Mouse (Mus musculus): ENCODE results near the gene Fry.

DNA sequence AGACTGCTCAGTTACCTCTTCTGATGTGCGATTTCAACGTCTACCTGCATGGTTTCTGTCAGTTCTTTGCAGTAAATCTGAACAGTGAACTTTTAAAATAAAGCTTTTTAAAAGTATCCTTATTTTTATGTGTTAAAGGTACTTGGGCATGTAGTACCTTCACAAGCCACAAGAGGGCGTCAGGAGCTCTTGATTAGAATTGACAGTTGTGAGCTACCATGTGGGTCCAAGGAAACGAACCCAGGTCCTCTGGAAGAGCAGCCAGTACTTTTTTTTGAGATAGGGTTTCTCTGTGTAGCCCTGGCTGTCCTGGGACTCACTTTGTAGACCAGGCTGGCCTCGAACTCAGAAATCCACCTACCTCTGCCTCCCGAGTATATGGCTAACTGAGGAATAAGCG lies 323.2 kb downstream of the Fry start:
- peak; percentile 49; the same call in 1 of the 2 replicates for TF ChIP-seq CTCF (IDR thresholded peaks at IDR 0.05; ENCODE audit: extremely low read depth, insufficient read depth, low read length)
- no peak for TF ChIP-seq POLR2A (IDR thresholded peaks at IDR 0.05; ENCODE audit: extremely low read depth, insufficient read depth, low read length)
